Mouse (Mus musculus) kidney, embryonic 16.5 days (tissue): ENCODE results near the gene Rnf150. TPM values are rescaled to one million over a fixed set of nuclear protein-coding genes. Genes with fewer than 3 reads are reported as not detected.

Experiments used
- ATAC-seq: fragments of 200-750 bp; cut with Nextera tagmentation; 2 replicates; pipeline ENCODE4 v1.8.0; 2017; ENCODE audit warnings: moderate TSS enrichment; ENCODE audit not compliant: low FRiP score, low TSS enrichment
- H3K27ac ChIP-seq: fragments of 300-500 bp; sonication (generic); 2 replicates; pipeline ENCODE4 v1.5.1; 2014; ENCODE audit warnings: low read length
- H3K27me3 ChIP-seq: fragments of 300-500 bp; sonication (generic); 2 replicates; pipeline ENCODE4 v1.6.1; 2014; ENCODE audit warnings: low read length, control low read depth, mixed read lengths; ENCODE audit not compliant: insufficient read depth
- H3K36me3 ChIP-seq: fragments of 300-500 bp; sonication (generic); 2 replicates; pipeline ENCODE4 v1.6.1; 2014; ENCODE audit warnings: low read length, control low read depth, mixed read lengths; ENCODE audit not compliant: insufficient read depth
- H3K4me1 ChIP-seq: fragments of 300-500 bp; sonication (generic); 2 replicates; pipeline ENCODE4 v1.6.1; 2014; ENCODE audit warnings: low read length, control low read depth, mixed read lengths; ENCODE audit not compliant: insufficient read depth
- H3K4me2 ChIP-seq: fragments of 300-500 bp; sonication (generic); replicated peaks from 2 replicates; pipeline ENCODE4 v1.6.1; 2014; ENCODE audit warnings: low read depth, low read length
- H3K4me3 ChIP-seq: fragments of 300-500 bp; sonication (generic); 2 replicates; pipeline ENCODE4 v1.5.1; 2014; ENCODE audit warnings: mild to moderate bottlenecking, low read length
- H3K9ac ChIP-seq: fragments of 300-500 bp; sonication (generic); replicated peaks from 2 replicates; pipeline ENCODE4 v1.6.1; 2014; ENCODE audit warnings: low read length
- H3K9me3 ChIP-seq: fragments of 300-500 bp; sonication (generic); 2 replicates; pipeline ENCODE4 v1.6.1; 2016; ENCODE audit warnings: low read length, control low read depth
- WGBS: fragments of 180-500 bp; shearing (Covaris S2); extraction: QIAGEN DNeasy Blood & Tissue Kit; methylation state at CpG from one replicate; pipeline ENCODE4 v1.1.7; 2014; 5-methylcytosine and 5-hydroxymethylcytosine counted together
- polyA plus RNA-seq: library from polyadenylated mRNA; unstranded; fragments of >200 nt; fragmentation: Nextera tagmentation; extraction: Ambion mirVana; gene quantifications from 2 replicates; pipeline ENCODE4 v1.2.1, GENCODE M21; 2015

Gene Rnf150
- polyA plus RNA-seq, 1 experiment from 2014 or later, result 2.0 TPM

GRCm38 (mm10) chr8:82903497-82903896 lies 40.3 kb downstream of the Rnf150 start:
- no peak for ATAC-seq
- H3K36me3 ChIP-seq, result no peaks in the 10 kb centered on the region
- WGBS, result 57% methylated on average over 3 of the region's 3 CpGs
- no peaks in the 10 kb centered on the region for H3K27me3 ChIP-seq
- H3K4me2 ChIP-seq, result no peak overlapping the region
- H3K9me3 ChIP-seq, result no peaks in the 10 kb centered on the region
- H3K27ac ChIP-seq, result no peak overlapping the region
- no peak overlapping the region for H3K4me3 ChIP-seq
- H3K4me1 ChIP-seq, result peaks cover 10% of the 10 kb centered on the region
- H3K9ac ChIP-seq, result no peak overlapping the region

DNA sequence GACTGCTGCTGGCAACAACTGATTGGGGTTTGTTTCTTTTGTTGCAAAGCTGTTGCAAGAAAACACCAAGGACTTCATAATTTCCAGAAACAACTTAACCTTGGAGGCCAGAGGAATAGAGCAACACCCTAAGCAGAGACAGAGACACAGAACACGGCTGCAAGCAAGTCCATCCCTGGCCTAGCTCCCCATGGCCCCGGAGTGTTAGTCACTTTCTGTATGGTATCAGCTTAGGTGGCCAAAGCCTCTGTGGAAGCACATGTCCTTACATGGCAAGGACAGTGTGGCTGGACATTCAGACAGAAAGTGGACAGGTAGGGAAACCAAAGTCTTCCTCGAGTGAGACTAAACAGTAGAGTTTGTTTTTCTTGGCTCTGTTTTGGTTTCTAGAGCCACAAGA lies 44.1 kb downstream of the Rnf150 start:
- no peak overlapping the region for H3K4me2 ChIP-seq
- WGBS, result 56% methylated on average over 3 of the region's 3 CpGs
- no peak overlapping the region for H3K4me3 ChIP-seq
- no peaks in the 10 kb centered on the region for H3K36me3 ChIP-seq
- H3K9ac ChIP-seq, result no peak overlapping the region
- H3K27ac ChIP-seq, result no peak overlapping the region
- H3K9me3 ChIP-seq, result no peaks in the 10 kb centered on the region
- no peaks in the 10 kb centered on the region for H3K27me3 ChIP-seq
- no peak for ATAC-seq
- peaks cover 11% of the 10 kb centered on the region for H3K4me1 ChIP-seq

DNA sequence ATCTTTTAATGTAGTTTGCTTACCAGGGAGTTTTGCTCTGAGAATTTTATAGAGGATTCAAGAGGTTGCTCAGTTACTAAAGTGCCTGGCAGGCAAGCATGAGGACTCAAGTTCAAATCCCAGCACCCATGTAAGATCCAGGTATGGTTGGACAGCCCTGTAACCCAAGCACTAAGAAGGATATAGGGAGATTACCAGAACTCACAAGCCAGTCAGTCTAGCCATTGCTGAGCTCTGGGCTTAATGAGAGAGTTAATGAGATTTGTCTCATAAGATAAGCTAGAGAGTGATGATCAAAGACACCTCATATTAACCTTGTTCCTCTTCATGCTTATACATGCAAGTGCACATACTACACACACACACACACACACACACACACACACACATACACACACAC lies 48.3 kb downstream of the Rnf150 start:
- H3K4me3 ChIP-seq, result no peak overlapping the region
- no peaks in the 10 kb centered on the region for H3K27me3 ChIP-seq
- ATAC-seq, result no peak
- no peak overlapping the region for H3K4me2 ChIP-seq
- H3K4me1 ChIP-seq, result peaks cover 12% of the 10 kb centered on the region
- no peak overlapping the region for H3K9ac ChIP-seq
- no peaks in the 10 kb centered on the region for H3K36me3 ChIP-seq
- H3K9me3 ChIP-seq, result no peaks in the 10 kb centered on the region
- H3K27ac ChIP-seq, result no peak overlapping the region

GRCm38 (mm10) chr8:82912282-82912681 lies 49.1 kb downstream of the Rnf150 start:
- no peaks in the 10 kb centered on the region for H3K27me3 ChIP-seq
- H3K9ac ChIP-seq, result no peak overlapping the region
- no peaks in the 10 kb centered on the region for H3K36me3 ChIP-seq
- WGBS, result 87% methylated on average over 4 of the region's 4 CpGs
- no peak overlapping the region for H3K27ac ChIP-seq
- no peak overlapping the region for H3K4me3 ChIP-seq
- no peaks in the 10 kb centered on the region for H3K9me3 ChIP-seq
- H3K4me1 ChIP-seq, result peaks cover 12% of the 10 kb centered on the region
- H3K4me2 ChIP-seq, result no peak overlapping the region
- no peak for ATAC-seq

- peaks cover 6% of the 10 kb centered on the region for H3K4me1 ChIP-seq
- H3K27ac ChIP-seq, result peak overlapping the region; percentile 44
- H3K4me2 ChIP-seq, result no peak overlapping the region
- peak; percentile 78; the same call in 1 of the 2 replicates for ATAC-seq
- H3K4me3 ChIP-seq, result no peak overlapping the region
- H3K27me3 ChIP-seq, result no peaks in the 10 kb centered on the region
- 69% methylated on average over 3 of the region's 3 CpGs for WGBS
- H3K36me3 ChIP-seq, result no peaks in the 10 kb centered on the region
- H3K9ac ChIP-seq, result no peak overlapping the region
- no peaks in the 10 kb centered on the region for H3K9me3 ChIP-seq
These were observed 51.4 kb downstream of the Rnf150 start for GRCm38 (mm10) chr8:82914543-82914942.

DNA sequence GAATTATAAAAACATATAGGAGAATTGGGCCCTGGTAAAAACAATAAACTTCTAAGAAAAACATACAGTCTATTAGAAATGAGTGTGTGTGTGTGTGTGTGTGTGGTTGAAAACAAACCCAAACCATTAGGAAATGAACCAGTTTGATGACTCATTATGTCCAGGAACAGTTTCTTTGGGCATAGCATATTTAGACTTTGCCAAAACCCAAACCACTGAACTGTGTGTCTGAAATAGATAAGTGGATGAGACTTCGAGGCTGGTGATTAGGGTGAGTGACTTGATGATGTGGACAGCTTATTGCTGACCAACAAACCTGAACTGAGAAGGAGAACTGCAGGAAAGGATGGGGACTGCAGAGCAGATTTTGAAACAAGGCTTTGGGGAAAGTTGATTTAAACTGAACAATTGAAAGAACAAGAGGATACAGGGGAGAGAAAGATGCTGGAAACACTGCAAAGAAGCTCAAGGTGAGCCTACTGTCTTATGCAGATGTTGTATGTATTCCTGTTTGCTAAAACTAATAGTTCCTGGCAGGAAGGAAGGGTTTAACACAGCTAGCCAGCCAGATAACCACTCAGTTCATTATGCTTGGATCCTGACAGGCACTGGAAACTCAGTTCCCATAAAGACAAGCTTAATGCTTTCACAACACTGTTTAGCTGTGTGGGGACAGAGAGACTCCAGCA lies 53.8 kb downstream of the Rnf150 start:
- 36% methylated on average over 1 of the region's 1 CpGs for WGBS
- H3K27ac ChIP-seq, result no peak overlapping the region
- no peaks in the 10 kb centered on the region for H3K9me3 ChIP-seq
- H3K4me3 ChIP-seq, result no peak overlapping the region
- no peak overlapping the region for H3K4me2 ChIP-seq
- no peaks in the 10 kb centered on the region for H3K36me3 ChIP-seq
- no peaks in the 10 kb centered on the region for H3K27me3 ChIP-seq
- ATAC-seq, result no peak
- no peak overlapping the region for H3K9ac ChIP-seq
- H3K4me1 ChIP-seq, result peaks cover 6% of the 10 kb centered on the region

GRCm38 (mm10) chr8:82917540-82918316 lies 54.6 kb downstream of the Rnf150 start:
- no peak overlapping the region for H3K4me3 ChIP-seq
- no peaks in the 10 kb centered on the region for H3K9me3 ChIP-seq
- H3K4me2 ChIP-seq, result no peak overlapping the region
- 84% methylated on average over 5 of the region's 5 CpGs for WGBS
- no peak overlapping the region for H3K9ac ChIP-seq
- H3K27me3 ChIP-seq, result no peaks in the 10 kb centered on the region
- no peaks in the 10 kb centered on the region for H3K36me3 ChIP-seq
- no peak overlapping the region for H3K27ac ChIP-seq
- peaks cover 6% of the 10 kb centered on the region for H3K4me1 ChIP-seq
- no peak for ATAC-seq

DNA sequence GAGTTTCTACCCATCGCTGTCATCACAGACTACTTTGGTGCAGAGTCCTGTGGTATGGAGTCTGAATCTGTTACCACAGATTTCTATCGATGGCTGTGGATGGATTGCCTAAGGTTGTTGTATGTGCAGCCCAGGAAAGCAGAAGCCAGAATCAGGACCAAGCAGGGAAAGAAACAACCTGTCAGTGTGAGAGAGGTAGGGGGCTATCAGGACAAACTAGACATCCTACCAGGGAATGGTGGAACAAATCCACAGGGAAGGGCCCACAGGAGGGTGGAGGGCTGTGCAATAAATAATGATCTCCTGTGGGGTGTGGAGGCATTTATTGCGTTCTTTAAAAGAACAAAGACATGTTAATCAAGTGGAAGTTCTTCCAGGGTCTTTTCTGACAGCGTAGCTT lies 56.5 kb downstream of the Rnf150 start:
- Histone ChIP-seq H3K36me3 (no peaks in the 10 kb centered on the region), H3K4me2 (no peak overlapping the region), H3K27ac (no peak overlapping the region), H3K9ac (no peak overlapping the region), H3K27me3 (no peaks in the 10 kb centered on the region), H3K4me3 (no peak overlapping the region), H3K4me1 (peaks cover 1% of the 10 kb centered on the region), H3K9me3 (no peaks in the 10 kb centered on the region)
- no peak for ATAC-seq
- WGBS, result 56% methylated on average over 4 of the region's 4 CpGs

DNA sequence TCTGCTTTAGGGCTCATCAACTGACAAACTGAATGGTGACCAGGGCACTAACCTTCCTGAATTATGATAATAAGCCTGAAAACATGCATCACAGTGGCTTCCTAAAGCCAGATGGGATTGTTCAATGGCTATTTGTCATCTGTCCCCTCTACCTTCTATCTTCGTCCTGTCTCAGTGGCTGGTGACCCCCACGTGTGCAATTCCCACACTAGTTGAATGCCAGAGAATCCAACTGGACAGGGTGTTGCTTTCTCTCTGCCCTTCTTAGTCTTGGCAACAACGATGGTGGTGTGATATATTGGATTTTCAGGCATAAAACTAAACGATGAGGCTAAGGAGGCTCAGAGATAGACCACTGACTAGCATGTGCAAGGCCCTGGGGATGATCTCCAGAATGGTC lies 57.0 kb downstream of the Rnf150 start:
- Histone ChIP-seq H3K4me2 (no peak overlapping the region), H3K9ac (no peak overlapping the region), H3K36me3 (no peaks in the 10 kb centered on the region), H3K27me3 (no peaks in the 10 kb centered on the region), H3K4me1 (no peaks in the 10 kb centered on the region), H3K4me3 (no peak overlapping the region), H3K9me3 (no peaks in the 10 kb centered on the region), H3K27ac (no peak overlapping the region)
- WGBS, result 54% methylated on average over 4 of the region's 4 CpGs
- no peak for ATAC-seq

DNA sequence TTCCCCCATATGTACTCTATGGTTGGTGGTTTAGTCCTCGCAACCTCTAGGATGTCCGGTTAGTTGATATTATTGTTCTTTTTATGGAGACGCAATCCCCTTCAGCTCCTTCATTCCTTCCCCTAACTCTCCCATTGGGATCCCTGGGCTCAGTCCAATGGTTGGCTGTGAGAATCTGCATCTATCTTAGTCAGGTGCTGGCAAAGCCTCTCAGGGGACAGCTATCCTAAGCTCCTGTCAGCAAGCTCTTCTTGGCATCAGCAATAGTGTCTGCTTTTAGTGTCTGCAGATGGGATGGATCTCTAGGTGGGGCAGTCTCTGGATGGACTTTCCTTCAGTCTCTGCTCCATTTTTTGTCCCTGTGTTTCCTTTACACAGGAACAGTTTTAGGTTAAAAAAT lies 62.1 kb downstream of the Rnf150 start:
- Histone ChIP-seq H3K9me3 (no peaks in the 10 kb centered on the region), H3K36me3 (no peaks in the 10 kb centered on the region), H3K4me3 (no peak overlapping the region), H3K27ac (no peak overlapping the region), H3K4me1 (no peaks in the 10 kb centered on the region), H3K9ac (no peak overlapping the region), H3K27me3 (no peaks in the 10 kb centered on the region), H3K4me2 (no peak overlapping the region)
- WGBS, result 92% methylated on average over 3 of the region's 3 CpGs
- no peak for ATAC-seq
